8 mouse cellular contexts compared by ENCODE assay signal in the genomic region with DNA sequence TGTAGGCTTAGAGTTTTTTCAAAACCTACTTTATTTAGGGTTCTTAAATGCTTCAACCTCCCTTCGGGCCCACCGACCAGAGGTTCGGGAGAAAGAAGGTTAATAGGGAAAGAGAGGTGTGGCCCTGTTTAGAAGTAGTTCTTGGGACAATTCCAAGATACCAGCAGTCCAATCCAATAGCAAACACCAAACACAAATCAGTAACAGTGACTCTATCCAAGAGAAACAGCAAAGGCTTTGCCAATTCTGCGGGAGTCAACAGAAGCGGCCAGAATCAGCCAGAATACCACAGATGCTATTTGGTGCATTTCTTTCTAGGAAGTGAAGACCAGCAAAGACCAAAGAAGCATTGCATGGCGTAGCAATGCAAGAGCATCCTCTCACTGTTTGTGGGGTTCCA.
"Had no signal": no experiment of that assay in that cellular context is flagged by ENCODE, and none has a peak within 500 bp of the region (broad histone marks: within the 10 kb centered on the region; RNA-seq: fewer than 3 reads in every experiment).

No protein-coding gene starts in this region.

- H3K4me3 ChIP-seq: left cerebral cortex, adult 2 months; midbrain, embryonic 13.5 days had no signal

- DNase-seq: kidney, adult 2 months; kidney, postnatal 25 days; layer of hippocampus, postnatal 36 days; lung, adult 18-20 months; lung, postnatal 14 days; thymus, postnatal 25 days had no signal
